Comparison of ENCODE assay signal across 23 mouse cellular contexts in genomic region chr8:92077611-92078010, GRCm38 (mm10).
DNase-seq lines count a peak whose midpoint lies in the region; ATAC-seq and TF ChIP-seq lines count a peak whose summit lies in the region.
"Had no signal": no experiment of that assay in that cellular context is flagged by ENCODE, and none has a peak within 500 bp of the region (broad histone marks: within the 10 kb centered on the region; RNA-seq: fewer than 3 reads in every experiment).

No protein-coding gene starts in this region.

- WGBS in forebrain, embryonic 14.5 days, result 15% methylated on average over 7 of the region's 7 CpGs
- 12% methylated on average over 7 of the region's 7 CpGs for WGBS in forebrain, embryonic 15.5 days

- intact Hi-C loops in left cerebral cortex, postnatal 4 days (cut with DNase I), result no loop called here
- intact Hi-C loops in left cerebral cortex, postnatal 25 days (cut with DNase I), result no loop called here

- peaks cover 57% of the 10 kb centered on the region for H3K27me3 ChIP-seq in forebrain, embryonic 14.5 days (replicated peaks; ENCODE audit: control insufficient read depth, insufficient read depth, low read length)
- peaks cover 76% of the 10 kb centered on the region for H3K27me3 ChIP-seq in forebrain, embryonic 15.5 days

- H3K36me3 ChIP-seq in forebrain, embryonic 14.5 days (ENCODE audit: control insufficient read depth, insufficient read depth, low read length), result no peaks in the 10 kb centered on the region
- H3K36me3 ChIP-seq in forebrain, embryonic 15.5 days, result no peaks in the 10 kb centered on the region
- H3K36me3 ChIP-seq: embryonic facial prominence, embryonic 13.5 days; embryonic facial prominence, embryonic 15.5 days had no signal

- H3K27ac ChIP-seq in forebrain, embryonic 14.5 days (ENCODE audit: low read depth, low read length), result no peak overlapping the region
- no peak overlapping the region for H3K27ac ChIP-seq in forebrain, embryonic 15.5 days (replicated peaks)
- H3K27ac ChIP-seq: embryonic facial prominence, embryonic 13.5 days; embryonic facial prominence, embryonic 15.5 days had no signal

- H3K4me1 ChIP-seq in forebrain, embryonic 14.5 days (ENCODE audit: control insufficient read depth, insufficient read depth, low read length), result peaks cover 9% of the 10 kb centered on the region
- H3K4me1 ChIP-seq in forebrain, embryonic 15.5 days, result peaks cover 17% of the 10 kb centered on the region
- H3K4me1 ChIP-seq: embryonic facial prominence, embryonic 15.5 days had no signal

- peak; percentile 19; the same call in 1 of the 2 replicates for ATAC-seq in forebrain, embryonic 14.5 days
- ATAC-seq in forebrain, embryonic 15.5 days (replicated peaks), result no peak
- ATAC-seq: activated CD4-positive, CD25-positive, alpha-beta regulatory T cell, adult 4 months; Patski had no signal

- no peaks in the 10 kb centered on the region for H3K9me3 ChIP-seq in forebrain, embryonic 14.5 days (replicated peaks; ENCODE audit: control insufficient read depth, low read length)
- H3K9me3 ChIP-seq in forebrain, embryonic 15.5 days, result no peaks in the 10 kb centered on the region
- H3K9me3 ChIP-seq: embryonic facial prominence, embryonic 13.5 days; embryonic facial prominence, embryonic 15.5 days had no signal

- H3K9ac ChIP-seq in forebrain, embryonic 14.5 days (ENCODE audit: low read length), result no peak overlapping the region
- no peak overlapping the region for H3K9ac ChIP-seq in forebrain, embryonic 15.5 days (replicated peaks)
- H3K9ac ChIP-seq: embryonic facial prominence, embryonic 13.5 days; embryonic facial prominence, embryonic 15.5 days had no signal

- H3K4me2 ChIP-seq in forebrain, embryonic 14.5 days (ENCODE audit: low read length), result no peak overlapping the region
- H3K4me2 ChIP-seq in forebrain, embryonic 15.5 days (replicated peaks), result no peak overlapping the region
- H3K4me2 ChIP-seq: embryonic facial prominence, embryonic 13.5 days; embryonic facial prominence, embryonic 15.5 days had no signal

- no peak for DNase-seq in forebrain, embryonic 14.5 days (ENCODE audit: low spot score)
- peak; percentile 10 for DNase-seq in left cerebral cortex, postnatal 4 days
- DNase-seq in left cerebral cortex, postnatal 25 days (ENCODE audit: low spot score in 2 of 2), result no peak
- DNase-seq in retina, postnatal 1 day, result peak; percentile 78
- no peak for DNase-seq in retina, embryonic 14.5 days (ENCODE audit: low spot score)
- DNase-seq in brain, embryonic 14.5 days (ENCODE audit: low read depth), result peak; percentile 60
- DNase-seq in thymus, adult 18-20 months, result no peak
- DNase-seq: adrenal gland, adult 8-10 months; adrenal gland, postnatal 14 days; adrenal gland, postnatal 36 days; cerebellum, adult 11 months; cerebellum, adult 18-20 months; cerebellum, adult 8-10 months; cerebellum, adult 9-11 months; cerebellum, postnatal 14 days; cerebellum, postnatal 36 days; embryo, embryonic 11 days had no signal

- no peak overlapping the region for H3K4me3 ChIP-seq in forebrain, embryonic 14.5 days (ENCODE audit: low read depth, low read length)
- no peak overlapping the region for H3K4me3 ChIP-seq in forebrain, embryonic 15.5 days
- H3K4me3 ChIP-seq: embryonic facial prominence, embryonic 13.5 days; embryonic facial prominence, embryonic 15.5 days; erythroblast, embryonic 14.5 days had no signal

- TF ChIP-seq POLR2A in brain, embryonic 14.5 days (IDR thresholded peaks at IDR 0.05; ENCODE audit: borderline replicate concordance, extremely low read depth, insufficient read depth, insufficient read length, poor library complexity, severe bottlenecking), result no peak

- TF ChIP-seq CTCF in brain, embryonic 14.5 days (IDR thresholded peaks at IDR 0.05; ENCODE audit: borderline replicate concordance, extremely low read depth, insufficient read depth, insufficient read length), result no peak

Comparison
In these comparisons a context has a peak if more than half of its experiments do, and no peak if none do; other contexts are left out.
1. DNase-seq: peak in left cerebral cortex, postnatal 4 days (single experiment), retina, postnatal 1 day (single experiment) and brain, embryonic 14.5 days (single experiment); none in forebrain, embryonic 14.5 days (single experiment), left cerebral cortex, postnatal 25 days (0 of 2), retina, embryonic 14.5 days (single experiment) and thymus, adult 18-20 months (0 of 2).